Mouse (Mus musculus) liver, embryonic 14.5 days (tissue): ENCODE results near the gene 0610030E20Rik.

Experiments
- CTCF ChIP-seq: IDR thresholded peaks from 2 replicates; pipeline ENCODE4 v1.5.1; 2016; ENCODE audit warnings: antibody characterized with exemption, low read depth, control low read depth
- EP300 ChIP-seq: IDR thresholded peaks from 2 replicates; pipeline ENCODE4 v1.6.1; 2016; ENCODE audit warnings: antibody characterized with exemption, low read depth

- TF ChIP-seq CTCF = no peak
- no peak for TF ChIP-seq EP300
These were observed 5.7 kb downstream of the 0610030E20Rik start for GRCm38 (mm10) chr6:72352636-72353405.
